Mouse (Mus musculus) cerebellum, adult 2 months (tissue): ENCODE results near the gene Faf1. TPM values are rescaled to one million over a fixed set of nuclear protein-coding genes. Genes with fewer than 3 reads are reported as not detected.

Experiments used
- DNase-seq, 2 experiments: peaks; one replicate each; pipeline ENCODE4 v3.0.0; 2021
- H3K27ac ChIP-seq: fragments of 200-500 bp; 2 replicates; pipeline ENCODE4 v1.5.1; 2012; ENCODE audit warnings: low read length, control low read depth, inconsistent platforms; ENCODE audit not compliant: insufficient read depth
- H3K27me3 ChIP-seq: fragments of 200-500 bp; 2 replicates; pipeline ENCODE4 v1.6.1; 2012; ENCODE audit warnings: inconsistent platforms, mild to moderate bottlenecking, low read length, moderate library complexity; ENCODE audit not compliant: control insufficient read depth, insufficient read depth
- H3K4me1 ChIP-seq: fragments of 200-500 bp; 2 replicates; pipeline ENCODE4 v1.6.1; 2011; ENCODE audit warnings: low read length; ENCODE audit not compliant: control insufficient read depth, insufficient read depth
- H3K4me3 ChIP-seq: fragments of 200-500 bp; replicated peaks from 2 replicates; pipeline ENCODE3; 2011; ENCODE audit warnings: mild to moderate bottlenecking, low read depth, low read length, control low read depth; ENCODE audit not compliant: insufficient read depth
- CTCF ChIP-seq: fragments of 200-500 bp; IDR thresholded peaks from 2 replicates; pipeline ENCODE4 v1.5.1; 2011; ENCODE audit warnings: low read depth, mild to moderate bottlenecking, control low read depth, low read length, moderate library complexity, borderline replicate concordance; ENCODE audit not compliant: insufficient read depth
- POLR2A ChIP-seq: fragments of 200-500 bp; IDR thresholded peaks from 2 replicates; pipeline ENCODE4 v1.6.1; 2011; ENCODE audit warnings: low read length, control low read depth, borderline replicate concordance; ENCODE audit not compliant: insufficient read depth
- WGBS: fragments of 180-500 bp; shearing (Covaris S2); methylation state at CpG from one replicate; pipeline ENCODE4 v1.1.7; 2018; 5-methylcytosine and 5-hydroxymethylcytosine counted together
- polyA plus RNA-seq: library from polyadenylated mRNA; depleted of rRNA; stranded (reverse); fragments of >200 nt; gene quantifications from 2 replicates; pipeline ENCODE4 v1.2.3, GENCODE M21; 2012

The Faf1 gene
- polyA plus RNA-seq, 1 experiment: 20.9 TPM

- Histone ChIP-seq H3K4me3 (no peak overlapping the region), H3K4me1 (no peaks in the 10 kb centered on the region), H3K27me3 (no peaks in the 10 kb centered on the region), H3K27ac (no peak overlapping the region)
- 89% methylated on average over 1 of the region's 1 CpGs for WGBS
- no peak for DNase-seq
- TF ChIP-seq POLR2A (no peak), CTCF (no peak)
These were observed 277.1 kb downstream of the Faf1 start for GRCm38 (mm10) chr4:109953509-109953908.

DNA sequence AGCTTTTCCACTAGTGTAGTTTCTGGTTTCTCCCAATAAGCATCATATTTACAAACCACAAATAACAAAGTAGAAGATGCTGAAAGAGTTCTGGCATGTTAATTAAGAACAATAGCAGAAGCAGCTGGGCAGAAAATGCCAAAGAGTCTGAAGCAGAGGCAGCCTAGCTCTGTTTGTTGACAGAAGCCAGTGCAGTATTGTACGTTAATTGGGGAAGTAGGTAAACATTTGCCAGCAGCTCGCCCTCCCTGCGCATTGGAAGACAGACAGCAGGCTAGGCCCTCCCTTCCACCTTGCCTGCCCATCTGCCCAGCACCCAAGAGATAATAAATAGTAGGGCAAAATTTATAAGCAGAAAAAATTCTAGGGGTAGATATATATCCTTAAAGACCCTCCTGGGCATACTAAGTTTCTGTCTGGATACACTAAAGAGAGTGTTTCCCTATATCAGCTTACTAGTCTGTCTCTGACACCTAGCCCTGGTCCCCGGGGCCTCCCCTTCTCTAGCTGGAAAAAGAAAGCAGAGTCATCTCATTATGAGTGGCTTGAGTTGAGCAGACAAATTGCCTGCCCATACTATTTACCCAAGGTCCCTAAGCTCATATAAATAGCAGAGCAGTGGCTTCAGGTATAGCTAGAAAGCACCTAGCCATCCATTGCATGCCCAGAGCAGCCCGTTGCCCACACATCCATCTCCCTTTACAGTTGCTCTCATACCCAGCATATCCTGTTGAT is 284.0 kb downstream of the Faf1 start:
- WGBS: 76% methylated on average over 5 of the region's 5 CpGs
- TF ChIP-seq POLR2A: no peak
- no peak for TF ChIP-seq CTCF
- H3K27me3 ChIP-seq: no peaks in the 10 kb centered on the region; the same call in 1 of the 2 replicates
- no peak overlapping the region for H3K27ac ChIP-seq
- no peak for DNase-seq
- H3K4me3 ChIP-seq: no peak overlapping the region
- H3K4me1 ChIP-seq: no peaks in the 10 kb centered on the region

DNA sequence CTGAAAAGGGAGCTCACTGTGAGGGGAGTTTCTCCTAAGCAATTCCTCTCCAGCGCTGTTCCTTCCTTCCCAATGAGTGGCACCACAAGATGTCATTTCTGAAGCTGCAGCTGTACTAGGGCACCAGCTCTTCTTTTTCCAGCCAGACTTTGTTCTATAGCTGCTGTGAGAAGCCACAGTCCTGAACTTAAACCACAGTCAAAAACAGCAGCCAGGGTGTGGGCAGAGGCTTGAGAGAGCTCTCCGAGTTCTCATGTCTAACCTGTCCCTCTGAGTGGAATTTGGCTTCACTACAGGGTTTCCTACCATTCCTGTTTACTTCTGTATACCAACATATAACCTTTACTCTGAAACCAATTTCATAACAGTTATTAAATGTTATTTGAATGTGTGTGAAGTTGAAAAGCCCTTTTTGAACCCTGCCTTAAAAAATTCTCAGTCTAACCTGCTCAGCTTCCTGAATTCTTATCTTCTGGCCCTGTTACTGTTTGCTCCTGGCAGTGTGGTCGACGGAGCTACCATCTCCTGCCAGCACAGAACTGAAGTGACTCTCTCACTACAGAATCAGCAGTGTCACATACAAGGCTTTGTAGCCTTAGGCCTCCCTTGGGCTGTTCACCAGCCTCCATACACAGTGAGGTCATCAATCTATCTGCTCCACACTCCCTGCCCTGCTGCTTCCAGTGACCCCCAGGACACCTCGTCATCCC is 287.3 kb downstream of the Faf1 start:
- Histone ChIP-seq H3K4me1 (no peaks in the 10 kb centered on the region), H3K4me3 (no peak overlapping the region), H3K27ac (no peak overlapping the region), H3K27me3 (no peaks in the 10 kb centered on the region; the same call in 1 of the 2 replicates)
- WGBS: 85% methylated on average over 5 of the region's 5 CpGs
- DNase-seq: no peak
- TF ChIP-seq CTCF (no peak), POLR2A (no peak)

- no peaks in the 10 kb centered on the region; the same call in 1 of the 2 replicates for H3K27me3 ChIP-seq
- H3K4me3 ChIP-seq: no peak overlapping the region
- 93% methylated on average over 5 of the region's 5 CpGs for WGBS
- no peak for DNase-seq
- no peaks in the 10 kb centered on the region for H3K4me1 ChIP-seq
- H3K27ac ChIP-seq: no peak overlapping the region
- TF ChIP-seq CTCF (no peak), POLR2A (no peak)
These were observed 293.2 kb downstream of the Faf1 start for GRCm38 (mm10) chr4:109969561-109969960.

- H3K4me1 ChIP-seq: no peaks in the 10 kb centered on the region
- H3K4me3 ChIP-seq: no peak overlapping the region
- WGBS: 3% methylated on average over 20 of the region's 20 CpGs
These were observed 297.7 kb downstream of the Faf1 start for GRCm38 (mm10) chr4:109973991-109974654.

DNA sequence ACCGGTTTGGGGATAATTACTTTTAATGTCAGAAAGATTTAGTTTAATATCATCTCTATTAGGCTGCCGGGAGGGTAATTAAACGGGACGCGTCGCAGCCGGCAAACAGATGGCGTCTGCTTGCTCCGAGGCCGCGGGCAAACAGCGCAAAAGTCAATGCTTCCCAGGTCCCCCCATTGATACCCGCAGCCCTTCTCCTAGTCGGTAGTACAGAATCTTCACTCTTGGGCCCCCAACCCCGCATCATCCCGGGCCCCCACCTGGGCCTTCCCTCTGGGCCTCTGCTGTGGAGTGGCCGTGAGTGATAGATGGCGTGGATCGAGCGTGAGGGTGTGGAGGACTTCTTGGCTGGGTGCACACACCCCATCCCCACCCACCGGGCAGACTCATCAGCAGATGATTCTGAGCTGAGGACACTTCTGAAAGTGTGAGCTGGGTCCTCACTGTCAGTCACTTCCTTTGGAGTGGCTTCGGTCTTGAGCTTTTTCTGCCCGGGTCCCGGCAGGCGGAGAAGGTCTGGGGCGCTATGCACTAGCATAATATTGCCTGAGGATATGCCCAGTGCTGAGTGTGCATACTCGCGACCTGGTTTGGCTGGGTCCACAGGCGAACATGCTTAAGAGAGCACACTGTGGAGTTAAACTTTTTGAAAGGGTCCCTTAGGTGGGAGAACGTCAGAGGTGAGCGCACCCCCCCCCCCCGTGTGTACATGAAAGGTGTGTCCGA is 298.4 kb downstream of the Faf1 start:
- no peaks in the 10 kb centered on the region for H3K4me1 ChIP-seq
- no peak overlapping the region for H3K4me3 ChIP-seq
- H3K27me3 ChIP-seq: peaks cover 8% of the 10 kb centered on the region; the same call in 1 of the 2 replicates
- no peak for TF ChIP-seq CTCF
- no peak for TF ChIP-seq POLR2A
- 2% methylated on average over 33 of the region's 33 CpGs for WGBS
- no peak overlapping the region for H3K27ac ChIP-seq
- DNase-seq: no peak

More at GRCm38 (mm10) chr4:109973991-109974654, 297.7 kb downstream of the Faf1 start:
- Histone ChIP-seq H3K27me3 (peaks cover 8% of the 10 kb centered on the region; the same call in 1 of the 2 replicates), H3K27ac (no peak overlapping the region)
- DNase-seq: no peak
- TF ChIP-seq POLR2A (no peak), CTCF (no peak)
